Mouse (Mus musculus) C2C12 (cell line): ENCODE results near the gene Plcg2.

Experiments
- CEBPB ChIP-seq: IDR thresholded peaks from one replicate; pipeline ENCODE4 v1.6.1; 2011; ENCODE audit warnings: low read depth, mild to moderate bottlenecking, control low read depth, moderate library complexity
- CTCF ChIP-seq: IDR thresholded peaks from one replicate; pipeline ENCODE4 v1.5.1; 2011; ENCODE audit not compliant: control insufficient read depth, insufficient read depth, insufficient read length
- MYOD1 ChIP-seq: IDR thresholded peaks from one replicate; pipeline ENCODE4 v1.6.1; 2011; ENCODE audit warnings: low read depth; ENCODE audit not compliant: control insufficient read depth, insufficient read length

GRCm38 (mm10) chr8:117470342-117470781 is 27.7 kb upstream of the Plcg2 start:
- TF ChIP-seq MYOD1 (no peak), CTCF (no peak), CEBPB (no peak)
